Mouse (Mus musculus): ENCODE measurements at regions not wholly inside any gene's neighbourhood (a gene's known extent, or its start where the extent isn't known, plus 50 kb on each side); places are given as distances from the start of the nearest gene placed in this dataset.

GRCm38 (mm10) chr12:107759911-107760310 lies 243.5 kb downstream of the Bcl11b start:
- TF ChIP-seq CTCF (IDR thresholded peaks at IDR 0.05; ENCODE audit: extremely low read depth, insufficient read depth, insufficient read length, insufficient replicate concordance): no peak
- TF ChIP-seq POLR2A (IDR thresholded peaks at IDR 0.05; ENCODE audit: low read depth, low read length): no peak
